Mouse (Mus musculus): ENCODE measurements around the gene Cdkl1.

Cdkl1 gene

GRCm38 (mm10) chr12:69790530-69791505 is at the start of gene Cdkl1:
TSS of gene Cdkl1 (minus strand) at chr12:69791267.
- DNase-seq (ENCODE audit: low read depth) = peak; percentile 34

DNA sequence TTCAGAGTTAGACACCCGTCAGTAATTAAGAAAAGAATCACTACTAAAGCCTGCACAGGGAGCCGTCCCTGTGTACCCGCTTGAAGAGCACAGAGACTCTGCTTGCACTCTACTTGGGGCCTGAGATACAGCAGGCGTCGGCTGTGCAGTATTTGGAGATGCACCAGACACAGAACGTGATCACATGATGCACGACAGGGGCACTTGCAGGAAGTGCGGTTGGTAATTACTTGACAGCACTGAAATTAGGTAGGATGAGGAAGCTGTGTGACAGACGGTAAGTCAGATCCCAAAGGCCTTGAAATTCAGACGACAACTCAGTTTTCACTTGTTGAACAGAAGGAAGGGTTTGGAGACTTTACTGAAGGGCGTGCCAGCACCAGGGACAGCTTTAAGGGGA is 47.3 kb upstream of the Cdkl1 start:
- no peak for DNase-seq (ENCODE audit: low read depth)

GRCm38 (mm10) chr12:69833982-69834604 is 43.0 kb upstream of the Cdkl1 start:
- DNase-seq (ENCODE audit: low read depth) = no peak

GRCm38 (mm10) chr12:69831239-69831910 is 40.3 kb upstream of the Cdkl1 start:
- DNase-seq (ENCODE audit: low read depth) = no peak

- no peak for DNase-seq (ENCODE audit: low read depth)
These were observed 37.1 kb upstream of the Cdkl1 start for GRCm38 (mm10) chr12:69828214-69828613.

- DNase-seq (ENCODE audit: low read depth) = no peak
These were observed 34.0 kb upstream of the Cdkl1 start for GRCm38 (mm10) chr12:69824881-69825597.

DNA sequence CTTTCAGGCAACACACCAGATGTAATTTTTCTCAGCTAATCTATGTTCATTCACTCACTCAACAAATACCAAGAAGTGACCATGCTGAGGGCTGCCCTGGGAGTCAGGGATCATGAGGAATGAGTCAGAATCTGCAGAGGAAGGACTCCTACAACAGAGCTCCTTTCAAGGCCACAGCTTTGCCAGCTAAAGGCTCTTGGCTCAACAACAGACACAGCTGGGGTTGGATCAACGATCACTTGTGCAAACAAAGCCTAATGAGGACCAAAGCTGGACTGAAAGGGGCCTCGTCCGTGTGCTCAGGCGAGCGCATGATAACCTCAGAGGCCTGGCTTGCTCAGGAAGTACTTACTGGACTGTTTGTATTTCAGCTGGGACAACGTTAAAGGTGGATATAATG is 23.2 kb upstream of the Cdkl1 start:
- DNase-seq (ENCODE audit: low read depth) = no peak

DNA sequence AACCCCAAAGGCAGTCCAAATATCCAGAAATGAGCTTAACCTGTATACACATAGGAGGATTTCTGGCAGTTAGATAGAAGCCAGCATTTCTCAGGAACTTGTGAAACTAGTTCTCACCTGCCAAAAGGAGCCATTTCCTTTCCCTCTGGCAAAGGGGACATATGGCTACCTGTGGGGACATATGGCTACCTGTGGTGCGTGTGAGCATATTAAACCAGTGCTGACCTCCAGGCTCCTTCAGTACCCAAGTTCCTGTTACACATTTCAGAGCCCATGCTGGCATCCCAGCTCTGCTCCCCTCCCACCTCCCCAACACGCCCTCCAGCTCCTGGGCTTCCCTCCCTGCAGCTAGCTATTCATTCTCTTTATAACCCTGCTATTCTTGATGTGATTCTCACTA is 22.5 kb upstream of the Cdkl1 start:
- no peak for DNase-seq (ENCODE audit: low read depth)

DNA sequence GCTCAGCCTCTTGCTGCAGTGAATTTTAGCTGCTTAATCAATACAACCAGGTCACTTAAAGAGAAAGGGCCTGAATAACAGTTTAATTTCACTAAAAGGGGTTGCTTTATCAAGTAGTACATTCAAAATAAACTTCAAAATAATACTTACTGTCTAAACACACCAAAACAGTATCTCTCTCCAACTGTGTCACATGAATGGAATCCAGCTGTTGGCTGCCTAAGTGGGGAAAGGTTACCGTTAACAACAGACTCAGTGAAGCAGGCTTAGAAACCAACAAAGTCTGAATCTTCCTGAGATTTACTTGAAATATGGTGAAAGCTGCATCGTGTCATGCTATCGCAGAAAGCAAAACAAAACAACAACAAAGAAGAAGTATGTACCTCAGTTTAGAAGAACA is 21.9 kb upstream of the Cdkl1 start:
- DNase-seq (ENCODE audit: low read depth) = no peak

GRCm38 (mm10) chr12:69811976-69812375 is 20.9 kb upstream of the Cdkl1 start:
- no peak for DNase-seq (ENCODE audit: low read depth)

DNA sequence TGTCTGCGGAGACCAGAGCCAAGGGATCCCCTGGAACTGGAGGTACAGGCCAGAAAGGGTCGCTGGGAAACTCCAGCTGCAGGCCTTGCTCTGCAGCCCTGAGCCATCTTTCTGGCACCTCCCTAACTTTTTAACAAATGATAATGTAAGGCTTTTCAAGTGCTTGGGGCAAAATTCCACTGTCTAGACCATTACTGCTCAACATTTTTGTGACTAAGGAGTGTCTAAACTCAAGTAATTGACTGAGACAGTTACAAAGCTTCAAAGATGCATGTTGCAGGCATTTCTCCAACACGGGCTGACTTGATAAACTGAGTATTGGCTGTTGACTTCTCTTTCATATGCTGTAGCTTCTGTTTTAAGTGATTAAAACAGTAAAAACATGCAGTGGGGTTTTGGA is 18.4 kb upstream of the Cdkl1 start:
- no peak for DNase-seq (ENCODE audit: low read depth)

DNA sequence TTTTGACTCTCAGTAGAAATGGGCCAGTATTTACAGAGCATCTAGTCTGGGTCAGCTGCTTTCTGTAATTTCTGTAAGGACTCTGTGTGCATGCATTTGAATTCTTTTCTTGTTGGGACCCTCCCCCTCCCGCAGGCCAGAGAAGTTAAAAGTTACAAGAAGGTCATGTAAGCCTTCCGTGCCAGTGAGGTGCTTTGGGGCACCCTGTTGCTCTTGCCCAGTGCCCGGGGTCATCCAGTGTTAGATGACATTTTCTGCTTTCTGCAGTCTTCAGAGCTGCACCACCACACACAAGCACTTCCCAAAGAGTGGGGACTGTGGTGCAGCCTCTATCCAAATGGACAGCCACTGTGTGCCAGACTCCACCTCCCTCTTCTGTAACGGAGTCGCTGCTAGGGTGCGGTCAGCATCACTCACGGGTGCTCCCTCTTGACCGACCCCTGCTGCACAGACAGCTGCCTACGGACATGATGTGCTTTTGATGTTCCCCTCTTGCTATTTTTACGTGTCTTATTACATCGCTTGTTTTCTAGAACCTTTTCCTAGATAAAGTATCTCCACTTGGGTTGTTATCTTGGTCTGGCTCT is 16.4 kb upstream of the Cdkl1 start:
- DNase-seq (ENCODE audit: low read depth) = no peak

- DNase-seq (ENCODE audit: low read depth) = no peak
These were observed 14.1 kb upstream of the Cdkl1 start for GRCm38 (mm10) chr12:69805148-69805547.

GRCm38 (mm10) chr12:69804393-69805070 is 13.5 kb upstream of the Cdkl1 start:
- no peak for DNase-seq (ENCODE audit: low read depth)

DNA sequence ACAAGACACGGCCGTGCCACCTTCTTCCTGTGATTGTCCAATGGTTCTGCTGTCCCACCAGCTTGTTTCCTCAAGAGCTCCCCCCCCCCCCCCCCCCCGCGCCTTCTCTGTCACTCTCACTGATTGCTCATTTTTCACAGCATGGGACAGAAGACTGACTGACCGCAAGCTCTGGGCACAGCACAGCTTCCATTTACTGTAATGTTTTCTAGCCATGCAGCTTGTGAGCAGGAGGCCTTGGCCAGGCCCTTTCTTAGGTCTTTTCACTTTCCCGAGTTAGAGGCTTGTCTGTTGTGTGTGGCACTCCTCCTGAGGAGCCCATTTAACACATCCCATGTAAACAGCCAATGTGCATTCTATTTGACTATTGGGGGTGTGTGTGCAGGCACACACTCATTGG is 12.1 kb upstream of the Cdkl1 start:
- DNase-seq (ENCODE audit: low read depth) = no peak

DNA sequence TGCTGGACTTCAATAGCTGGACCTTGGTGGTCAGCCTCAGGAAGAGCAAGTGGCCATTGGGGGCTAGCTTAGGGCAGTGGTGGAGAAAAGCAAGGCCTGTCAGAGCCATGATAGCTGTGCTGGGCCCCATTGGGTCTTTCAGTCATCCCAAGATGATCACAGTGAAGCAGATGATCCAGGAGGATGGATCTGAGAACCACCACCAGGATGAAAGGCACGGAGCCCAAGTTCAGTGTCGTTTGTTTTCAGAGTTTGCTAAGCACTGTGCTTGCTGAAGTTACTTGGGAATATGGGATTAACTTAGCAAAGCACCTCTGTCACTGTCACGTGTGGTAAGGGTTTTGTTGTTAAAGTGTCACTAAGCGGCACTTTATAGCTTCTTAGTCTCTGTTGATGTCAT is 9.5 kb upstream of the Cdkl1 start:
- DNase-seq (ENCODE audit: low read depth) = no peak

- no peak for DNase-seq (ENCODE audit: low read depth)
These were observed 5.2 kb upstream of the Cdkl1 start for GRCm38 (mm10) chr12:69796311-69796710.

DNA sequence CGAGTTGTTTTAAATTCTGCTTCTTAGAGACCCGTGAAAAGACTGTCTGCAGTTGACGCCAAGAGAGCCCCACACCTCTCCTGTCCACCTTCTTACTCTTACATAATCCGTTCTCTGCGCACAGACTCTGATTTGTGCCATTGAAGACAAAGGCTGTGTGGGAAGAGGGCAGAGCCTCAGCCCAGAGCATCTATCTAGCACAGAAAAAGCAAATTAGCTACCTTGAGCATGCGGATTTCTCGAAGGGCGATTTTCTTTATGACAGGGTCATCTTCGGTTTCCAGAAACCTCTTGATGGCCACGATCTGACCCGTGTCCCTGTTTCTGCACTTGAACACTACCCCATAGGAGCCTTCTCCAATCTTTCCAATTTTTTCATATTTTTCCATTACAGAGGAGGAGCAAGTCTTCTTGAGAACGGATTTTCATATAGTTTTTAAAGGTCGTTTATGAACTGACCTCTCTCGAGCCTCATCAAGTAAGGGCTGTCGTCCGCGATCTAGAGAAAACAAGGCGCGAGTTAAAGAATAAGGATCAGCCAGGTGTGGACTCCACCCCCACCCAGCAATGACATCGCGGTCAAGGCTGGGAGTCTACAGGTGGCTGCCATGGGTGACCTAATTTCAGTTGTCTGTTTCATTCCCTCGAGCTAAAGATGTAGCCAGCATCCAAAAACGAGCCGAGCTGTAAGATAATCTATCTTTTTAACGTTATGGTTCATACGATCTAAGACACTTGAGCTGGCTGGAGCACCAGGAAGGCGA is 1.1 kb downstream of the Cdkl1 start:
- no peak for DNase-seq (ENCODE audit: low read depth)

- DNase-seq (ENCODE audit: low read depth) = no peak
These were observed 2.7 kb downstream of the Cdkl1 start for GRCm38 (mm10) chr12:69788380-69788779.

- no peak for DNase-seq (ENCODE audit: low read depth)
These were observed 5.6 kb downstream of the Cdkl1 start for GRCm38 (mm10) chr12:69785471-69785870.

All from c-Kit-positive CD71-negative TER-119-negative erythroid progenitor cells, embryonic 14.5 days (primary cell).